Mouse (Mus musculus) heart, embryonic 12.5 days (tissue): ENCODE measurements around the gene Stxbp4. TPM values are rescaled to one million over a fixed set of nuclear protein-coding genes. Genes with fewer than 3 reads are reported as not detected.

Experiments
- ATAC-seq: fragments of 200-750 bp; cut with Nextera tagmentation; 2 replicates; pipeline ENCODE4 v1.8.0; 2017; ENCODE audit warnings: moderate TSS enrichment, moderate library complexity; ENCODE audit not compliant: insufficient number of reproducible peaks, low FRiP score
- H3K27ac ChIP-seq: fragments of 300-500 bp; sonication (generic); 2 replicates; pipeline ENCODE4 v1.5.1; 2016; ENCODE audit warnings: mild to moderate bottlenecking, moderate library complexity; ENCODE audit not compliant: poor library complexity, severe bottlenecking
- H3K27me3 ChIP-seq: fragments of 300-500 bp; sonication (generic); replicated peaks from 2 replicates; pipeline ENCODE4 v1.6.1; 2016; ENCODE audit warnings: mild to moderate bottlenecking, moderate library complexity
- H3K36me3 ChIP-seq: fragments of 300-500 bp; sonication (generic); 2 replicates; pipeline ENCODE4 v1.6.1; 2016; ENCODE audit warnings: mild to moderate bottlenecking, moderate library complexity
- H3K4me1 ChIP-seq: fragments of 300-500 bp; sonication (generic); replicated peaks from 2 replicates; pipeline ENCODE4 v1.6.1; 2016; ENCODE audit warnings: mild to moderate bottlenecking
- H3K4me2 ChIP-seq: fragments of 300-500 bp; sonication (generic); 2 replicates; pipeline ENCODE4 v1.6.1; 2016; ENCODE audit warnings: mild to moderate bottlenecking, moderate library complexity
- H3K4me3 ChIP-seq: fragments of 300-500 bp; sonication (generic); 2 replicates; pipeline ENCODE4 v1.5.1; 2016; ENCODE audit warnings: mild to moderate bottlenecking
- H3K9ac ChIP-seq: fragments of 300-500 bp; sonication (generic); 2 replicates; pipeline ENCODE4 v1.6.1; 2016; ENCODE audit warnings: mild to moderate bottlenecking, moderate library complexity
- H3K9me3 ChIP-seq: fragments of 300-500 bp; sonication (generic); replicated peaks from 2 replicates; pipeline ENCODE4 v1.6.1; 2016; ENCODE audit warnings: mild to moderate bottlenecking, moderate library complexity
- WGBS: fragments of 180-500 bp; shearing (Covaris S2); methylation state at CpG from one replicate; pipeline ENCODE4 v1.1.7; 2016; 5-methylcytosine and 5-hydroxymethylcytosine counted together
- polyA plus RNA-seq: library from polyadenylated mRNA; unstranded; fragments of >200 nt; fragmentation: Nextera tagmentation; extraction: Ambion mirVana; gene quantifications from 2 replicates; pipeline ENCODE4 v1.2.1, GENCODE M21; 2016

Gene Stxbp4
- polyA plus RNA-seq, 1 experiment from 2014 or later, result 15.1 TPM

DNA sequence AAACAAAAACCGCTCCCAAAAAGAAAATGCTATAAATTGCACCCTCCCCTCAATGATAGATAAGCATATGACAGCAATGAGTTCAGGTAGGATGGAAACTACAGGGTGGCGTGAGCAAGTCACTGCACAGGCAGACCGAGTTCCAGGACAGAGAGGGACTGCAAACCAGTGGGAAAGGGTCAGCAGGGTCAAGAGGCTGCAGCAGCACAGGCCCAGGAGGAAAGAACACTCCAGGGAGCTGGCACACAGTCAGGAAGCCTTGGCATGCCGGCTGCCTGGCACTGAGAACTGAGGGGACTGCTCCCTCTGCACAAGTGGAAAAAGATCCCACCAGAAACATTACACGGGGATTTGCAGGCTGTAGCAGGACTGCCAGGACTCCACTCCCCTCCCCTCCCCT is 139.4 kb downstream of the Stxbp4 start:
- H3K4me1 ChIP-seq, result peaks cover 6% of the 10 kb centered on the region
- no peak overlapping the region for H3K9ac ChIP-seq
- H3K36me3 ChIP-seq, result no peaks in the 10 kb centered on the region
- no peak overlapping the region for H3K4me3 ChIP-seq
- H3K9me3 ChIP-seq, result no peaks in the 10 kb centered on the region
- WGBS, result 66% methylated on average over 5 of the region's 5 CpGs
- H3K27ac ChIP-seq, result no peak overlapping the region
- ATAC-seq, result peak; percentile 29; the same call in 1 of the 2 replicates
- H3K4me2 ChIP-seq, result no peak overlapping the region
- H3K27me3 ChIP-seq, result no peaks in the 10 kb centered on the region

DNA sequence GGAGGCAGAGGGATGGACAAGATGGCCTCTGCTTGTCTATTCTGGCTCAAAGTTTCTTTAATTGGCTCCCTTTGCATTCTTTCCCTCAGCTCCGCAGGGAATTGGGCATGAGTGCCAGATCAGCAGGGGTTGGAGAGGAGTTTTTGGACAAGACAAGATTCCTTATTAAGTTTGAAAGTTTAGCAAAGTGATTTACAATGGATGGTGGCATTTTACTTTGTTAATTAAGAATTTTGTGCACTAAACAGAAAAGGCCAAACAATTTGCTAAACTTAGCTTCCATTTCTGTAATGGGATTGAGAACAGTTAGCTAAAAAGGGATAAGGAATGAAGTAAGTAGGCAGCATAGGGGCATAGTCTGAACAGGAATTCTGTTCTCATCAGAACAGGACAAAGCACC is 142.9 kb downstream of the Stxbp4 start:
- H3K27me3 ChIP-seq, result no peaks in the 10 kb centered on the region
- H3K36me3 ChIP-seq, result no peaks in the 10 kb centered on the region
- H3K27ac ChIP-seq, result no peak overlapping the region
- H3K4me1 ChIP-seq, result peaks cover 14% of the 10 kb centered on the region
- no peak overlapping the region for H3K4me3 ChIP-seq
- no peak overlapping the region for H3K4me2 ChIP-seq
- no peak for ATAC-seq
- H3K9me3 ChIP-seq, result no peaks in the 10 kb centered on the region
- no peak overlapping the region for H3K9ac ChIP-seq
- 81% methylated on average over 1 of the region's 1 CpGs for WGBS

DNA sequence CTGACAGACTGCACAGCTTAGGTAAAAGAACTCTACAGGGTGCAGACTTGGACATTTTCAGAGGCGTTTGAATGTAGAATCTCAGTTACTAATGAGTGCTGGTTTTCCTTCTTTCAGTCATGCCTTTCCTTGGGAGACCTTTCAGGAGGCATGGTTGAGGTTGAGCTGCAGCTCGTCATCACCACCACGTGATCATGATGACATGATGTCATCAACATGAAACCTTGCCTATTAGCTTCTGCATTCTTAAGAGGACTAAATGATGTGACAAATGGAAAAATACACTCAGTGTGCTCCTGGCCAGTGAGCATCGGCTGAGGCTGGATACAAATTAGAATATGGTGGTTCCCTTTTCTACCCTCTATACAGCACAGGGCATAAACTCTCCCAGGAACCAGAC is 145.4 kb downstream of the Stxbp4 start:
- H3K36me3 ChIP-seq, result peaks cover 8% of the 10 kb centered on the region
- 0 out of 2 replicates have a peak, but pooled peaks cover 1% of the 10 kb centered on the region for H3K9me3 ChIP-seq
- no peaks in the 10 kb centered on the region for H3K27me3 ChIP-seq
- no peak overlapping the region for H3K4me3 ChIP-seq
- H3K27ac ChIP-seq, result no peak overlapping the region
- peaks cover 8% of the 10 kb centered on the region; the same call in 1 of the 2 replicates for H3K4me1 ChIP-seq
- ATAC-seq, result no peak
- WGBS, result 74% methylated on average over 4 of the region's 4 CpGs
- H3K9ac ChIP-seq, result no peak overlapping the region
- no peak overlapping the region for H3K4me2 ChIP-seq

DNA sequence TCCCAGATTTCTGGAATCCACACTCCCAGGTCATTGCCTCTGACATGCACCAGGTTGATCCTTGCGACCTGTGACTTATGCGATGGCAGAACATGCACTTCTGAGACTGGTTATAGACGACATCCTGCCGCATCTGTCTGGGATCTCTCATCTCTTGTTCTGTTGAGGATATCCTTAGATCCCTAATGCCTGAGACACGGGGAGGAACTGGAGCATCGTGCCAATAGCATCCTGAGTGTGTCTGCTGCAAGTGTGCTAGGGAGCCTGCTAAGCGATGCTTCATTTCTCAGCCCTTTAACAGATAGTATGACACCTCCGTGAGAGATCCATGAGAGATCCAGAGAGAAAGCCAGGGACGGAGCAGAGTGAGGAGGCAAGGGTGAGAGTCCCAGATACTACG is 148.7 kb downstream of the Stxbp4 start:
- Histone ChIP-seq H3K4me3 (no peak overlapping the region), H3K4me2 (no peak overlapping the region), H3K27me3 (no peaks in the 10 kb centered on the region), H3K9me3 (0 out of 2 replicates have a peak, but pooled peaks cover 7% of the 10 kb centered on the region), H3K4me1 (peaks cover 8% of the 10 kb centered on the region; the same call in 1 of the 2 replicates), H3K27ac (no peak overlapping the region), H3K36me3 (peaks cover 14% of the 10 kb centered on the region), H3K9ac (no peak overlapping the region)
- no peak for ATAC-seq
- 89% methylated on average over 10 of the region's 10 CpGs for WGBS

DNA sequence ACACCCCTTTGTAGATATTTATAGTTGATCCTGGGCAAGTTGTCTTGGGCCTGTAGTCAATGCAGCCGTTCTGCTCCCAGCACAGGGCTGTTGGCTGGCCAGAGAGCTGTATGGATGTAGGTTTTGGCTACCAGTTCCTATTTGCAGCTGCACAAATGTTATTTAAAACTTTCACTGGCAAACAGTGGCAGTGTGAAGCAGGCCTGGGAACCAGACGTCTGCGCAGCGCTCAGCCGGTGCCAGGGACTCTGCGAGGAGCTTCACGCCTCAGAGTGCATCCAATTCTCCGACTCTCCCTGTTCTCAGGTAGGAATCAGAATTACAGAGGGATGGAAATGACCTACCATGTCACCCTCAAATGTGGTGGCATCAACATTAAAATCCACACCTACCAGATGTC is 150.2 kb downstream of the Stxbp4 start:
- 0 out of 2 replicates have a peak, but pooled peaks cover 7% of the 10 kb centered on the region for H3K9me3 ChIP-seq
- no peaks in the 10 kb centered on the region for H3K27me3 ChIP-seq
- no peak overlapping the region for H3K4me2 ChIP-seq
- ATAC-seq, result no peak
- WGBS, result 91% methylated on average over 8 of the region's 8 CpGs
- H3K36me3 ChIP-seq, result peaks cover 14% of the 10 kb centered on the region
- H3K4me1 ChIP-seq, result peaks cover 7% of the 10 kb centered on the region; the same call in 1 of the 2 replicates
- no peak overlapping the region for H3K4me3 ChIP-seq
- H3K27ac ChIP-seq, result no peak overlapping the region
- no peak overlapping the region for H3K9ac ChIP-seq

DNA sequence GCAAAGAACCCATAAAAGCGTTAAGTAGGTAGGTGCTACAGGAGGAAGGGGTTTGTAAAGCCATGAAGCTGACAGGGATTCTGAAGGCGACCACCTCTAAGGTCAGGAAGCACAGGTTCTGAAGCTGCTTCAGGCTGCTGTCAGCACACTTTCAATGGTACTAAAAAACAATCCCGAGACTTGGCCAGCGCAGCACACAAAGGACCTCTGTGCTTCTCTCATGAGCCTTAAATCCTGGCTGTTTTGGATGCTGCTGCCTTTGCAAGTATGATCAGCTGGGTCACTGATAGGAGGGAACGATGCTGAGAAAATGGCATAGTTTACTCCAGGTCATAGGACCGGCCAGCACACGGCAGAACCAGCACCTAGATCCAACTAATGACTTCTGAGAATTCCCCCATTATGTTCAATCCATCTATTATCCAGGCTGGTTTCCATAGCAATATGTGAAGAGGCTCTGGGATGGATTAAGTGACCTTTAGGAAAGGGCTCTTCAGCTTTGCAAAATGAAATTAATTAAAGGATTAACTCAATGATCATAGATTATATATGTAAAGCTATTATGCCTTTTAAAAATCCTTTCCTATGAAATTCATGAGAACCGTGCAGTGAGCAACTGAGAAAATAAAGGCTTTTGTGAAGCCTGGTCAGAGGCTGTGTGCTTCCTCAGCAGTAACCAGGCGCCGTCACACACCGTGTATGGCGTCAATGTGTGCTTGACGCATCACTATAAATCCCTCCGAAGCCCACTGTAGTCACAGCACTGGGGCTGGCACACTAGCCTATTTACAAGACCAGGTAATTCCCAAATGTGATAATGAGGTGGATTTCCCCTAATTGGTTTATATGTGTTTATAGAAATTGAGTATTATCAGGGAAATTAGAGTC is 152.9 kb downstream of the Stxbp4 start:
- 0 out of 2 replicates have a peak, but pooled peaks cover 7% of the 10 kb centered on the region for H3K9me3 ChIP-seq
- H3K9ac ChIP-seq, result no peak overlapping the region
- H3K27ac ChIP-seq, result no peak overlapping the region
- H3K27me3 ChIP-seq, result no peaks in the 10 kb centered on the region
- 85% methylated on average over 14 of the region's 14 CpGs for WGBS
- no peak for ATAC-seq
- no peak overlapping the region for H3K4me3 ChIP-seq
- H3K36me3 ChIP-seq, result peaks cover 14% of the 10 kb centered on the region
- 0 out of 2 replicates have a peak, but pooled peaks cover 5% of the 10 kb centered on the region for H3K4me1 ChIP-seq
- no peak overlapping the region for H3K4me2 ChIP-seq

DNA sequence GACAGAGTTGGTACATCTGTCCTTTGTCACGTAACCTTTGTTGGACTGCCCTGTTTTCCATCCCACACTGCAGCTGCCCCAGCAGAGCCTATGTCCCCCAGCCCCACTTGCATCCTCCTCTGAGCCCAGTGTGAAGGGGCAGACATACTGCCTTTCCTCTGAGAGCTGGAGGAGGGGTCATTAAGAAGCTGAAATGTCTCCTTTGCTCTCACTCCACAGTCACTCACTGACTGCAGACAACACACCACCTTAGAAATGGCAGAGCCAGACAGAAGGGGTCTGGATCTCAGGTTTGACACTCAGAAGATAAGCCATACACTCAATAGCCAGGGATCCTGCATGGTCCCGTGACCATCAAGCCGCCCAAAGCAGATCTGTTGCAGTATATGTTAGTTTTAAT is 154.1 kb downstream of the Stxbp4 start:
- Histone ChIP-seq H3K36me3 (peaks cover 13% of the 10 kb centered on the region; the same call in 1 of the 2 replicates), H3K4me1 (0 out of 2 replicates have a peak, but pooled peaks cover 5% of the 10 kb centered on the region), H3K27me3 (no peaks in the 10 kb centered on the region), H3K9ac (no peak overlapping the region), H3K4me2 (no peak overlapping the region), H3K9me3 (0 out of 2 replicates have a peak, but pooled peaks cover 7% of the 10 kb centered on the region), H3K27ac (no peak overlapping the region), H3K4me3 (no peak overlapping the region)
- 74% methylated on average over 3 of the region's 3 CpGs for WGBS
- ATAC-seq, result no peak

DNA sequence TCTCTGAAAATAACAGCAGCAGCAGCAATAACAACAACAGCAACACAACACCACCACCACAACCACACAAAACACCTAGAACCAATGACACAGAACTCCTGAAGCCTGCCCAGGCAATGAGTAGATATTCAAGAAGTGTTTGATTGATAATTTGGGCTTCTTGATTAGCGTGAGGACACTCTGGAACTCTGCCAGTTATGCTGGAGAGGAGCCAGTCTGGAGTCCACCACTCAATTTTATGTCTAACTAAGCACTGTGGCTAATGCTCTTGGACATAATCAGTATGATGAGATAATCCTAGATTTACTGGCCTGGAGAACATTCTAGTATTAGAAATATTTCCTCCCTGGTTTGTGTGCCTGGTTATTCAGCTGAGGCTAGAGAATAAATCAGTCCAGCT is 156.1 kb downstream of the Stxbp4 start:
- no peak overlapping the region for H3K4me2 ChIP-seq
- no peak overlapping the region for H3K9ac ChIP-seq
- peaks cover 10% of the 10 kb centered on the region; the same call in 1 of the 2 replicates for H3K36me3 ChIP-seq
- H3K4me3 ChIP-seq, result no peak overlapping the region
- H3K27ac ChIP-seq, result no peak overlapping the region
- WGBS, result 37% methylated on average over 1 of the region's 1 CpGs
- no peaks in the 10 kb centered on the region for H3K9me3 ChIP-seq
- ATAC-seq, result no peak
- H3K27me3 ChIP-seq, result no peaks in the 10 kb centered on the region
- H3K4me1 ChIP-seq, result 0 out of 2 replicates have a peak, but pooled peaks cover 8% of the 10 kb centered on the region

DNA sequence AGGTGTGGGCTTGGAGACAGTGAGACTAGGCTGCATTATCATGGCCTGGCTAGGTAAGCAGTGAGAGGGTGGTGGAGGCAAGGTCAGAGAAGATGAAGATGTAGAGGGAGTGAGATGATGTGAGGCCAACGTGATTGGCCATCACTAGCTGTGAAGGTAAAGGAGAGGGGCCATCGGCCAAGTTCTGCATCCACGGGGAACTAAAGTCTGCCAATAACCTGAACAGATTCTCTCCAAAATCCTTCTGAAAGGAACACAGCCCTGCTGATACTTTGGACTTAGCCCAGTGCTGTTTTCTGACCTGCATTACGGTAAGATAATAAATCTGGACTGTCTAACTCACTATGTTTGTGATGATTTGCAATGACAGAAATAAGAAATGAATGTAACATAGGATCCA is 167.6 kb downstream of the Stxbp4 start:
- H3K4me3 ChIP-seq, result no peak overlapping the region
- no peaks in the 10 kb centered on the region for H3K36me3 ChIP-seq
- no peak for ATAC-seq
- no peak overlapping the region for H3K9ac ChIP-seq
- no peaks in the 10 kb centered on the region for H3K4me1 ChIP-seq
- no peaks in the 10 kb centered on the region for H3K9me3 ChIP-seq
- H3K27me3 ChIP-seq, result no peaks in the 10 kb centered on the region
- 81% methylated on average over 4 of the region's 4 CpGs for WGBS
- H3K4me2 ChIP-seq, result no peak overlapping the region
- no peak overlapping the region for H3K27ac ChIP-seq

DNA sequence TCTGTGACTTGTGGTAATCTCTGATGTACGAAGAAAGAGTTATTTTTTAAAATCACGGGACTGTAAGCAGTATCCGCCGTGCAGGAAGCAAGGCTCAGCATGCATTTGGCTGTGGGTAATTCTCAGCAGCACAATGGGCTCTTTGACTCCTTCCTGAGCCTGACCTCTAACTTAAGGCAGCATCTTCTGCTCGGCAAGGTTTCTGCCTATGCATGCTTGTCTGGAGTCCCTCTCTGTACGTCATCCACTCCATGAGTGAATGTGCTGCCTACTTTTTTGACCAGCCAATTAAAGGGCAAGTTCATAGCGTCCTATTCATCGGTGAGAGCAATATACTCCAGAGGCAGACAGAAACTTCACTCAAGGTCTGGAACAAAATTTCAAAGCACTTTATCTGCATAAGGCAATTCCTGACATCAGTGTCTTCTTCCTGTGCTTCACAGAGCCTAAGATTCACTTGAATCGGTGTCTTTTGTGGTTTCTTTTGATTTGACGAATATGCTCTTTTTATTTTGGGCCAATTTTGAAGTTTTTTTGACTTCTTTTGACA is 173.8 kb downstream of the Stxbp4 start:
- H3K27ac ChIP-seq, result no peak overlapping the region
- no peaks in the 10 kb centered on the region for H3K27me3 ChIP-seq
- H3K36me3 ChIP-seq, result no peaks in the 10 kb centered on the region
- H3K4me2 ChIP-seq, result no peak overlapping the region
- 59% methylated on average over 10 of the region's 10 CpGs for WGBS
- H3K4me1 ChIP-seq, result no peaks in the 10 kb centered on the region
- no peak overlapping the region for H3K4me3 ChIP-seq
- no peaks in the 10 kb centered on the region for H3K9me3 ChIP-seq
- ATAC-seq, result no peak
- no peak overlapping the region for H3K9ac ChIP-seq

DNA sequence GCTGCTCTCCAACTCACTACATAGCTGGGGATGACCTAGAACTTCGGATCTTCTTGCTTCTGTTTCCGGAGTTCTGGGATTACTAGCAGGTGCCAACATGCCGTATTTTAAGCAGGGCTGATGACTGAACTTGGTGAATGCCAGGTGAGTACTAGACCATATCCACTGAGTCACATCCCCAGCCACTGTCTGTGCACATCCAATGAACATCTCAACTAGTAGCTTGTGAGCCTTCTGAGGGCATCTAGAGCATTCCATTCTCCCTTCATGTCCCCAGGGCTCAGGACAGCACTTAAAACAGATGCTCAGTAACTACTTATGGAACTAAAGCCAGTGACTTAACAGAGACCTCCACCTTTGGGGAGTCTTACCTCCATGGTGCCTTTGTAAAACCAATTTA is 177.4 kb downstream of the Stxbp4 start:
- H3K9me3 ChIP-seq, result no peaks in the 10 kb centered on the region
- H3K27ac ChIP-seq, result no peak overlapping the region
- WGBS, result 86% methylated on average over 3 of the region's 3 CpGs
- no peaks in the 10 kb centered on the region for H3K4me1 ChIP-seq
- H3K4me2 ChIP-seq, result no peak overlapping the region
- ATAC-seq, result no peak
- no peaks in the 10 kb centered on the region for H3K36me3 ChIP-seq
- no peak overlapping the region for H3K9ac ChIP-seq
- H3K27me3 ChIP-seq, result no peaks in the 10 kb centered on the region
- H3K4me3 ChIP-seq, result no peak overlapping the region
